Mouse (Mus musculus): ENCODE measurements around the gene Trp53inp2. TPM values are rescaled to one million over a fixed set of nuclear protein-coding genes. Genes with fewer than 3 reads are reported as not detected.

The Trp53inp2 gene
- 54.2 and 60.6 TPM in 2 replicates for total RNA-seq (2014; rRNA removed)
- 98.7 and 142 TPM in 2 replicates for polyA plus RNA-seq (2012; rRNA removed)

- Histone ChIP-seq H3K36me3 (ENCODE audit: control insufficient read depth, insufficient read depth, low read length) (peaks cover 14% of the 10 kb centered on the region), H3K9ac (ENCODE audit: low read depth, low read length) (peak within 1 kb of the TSS; percentile 96), H3K27me3 (ENCODE audit: control insufficient read depth, insufficient read depth, low read length) (no peaks in the 10 kb centered on the region), H3K27ac (replicated peaks; ENCODE audit: insufficient read depth, low read depth, low read length) (peak within 1 kb of the TSS; percentile 99), H3K79me2 (ENCODE audit: control insufficient read depth, insufficient read depth, low read length) (peaks cover 16% of the 10 kb centered on the region; the same call in 1 of the 2 replicates), H3K4me3 (ENCODE audit: insufficient read depth, low read depth, low read length) (peak within 1 kb of the TSS; percentile 78), H3K4me1 (ENCODE audit: control insufficient read depth, insufficient read depth, low read length) (peaks cover 28% of the 10 kb centered on the region)
- TF ChIP-seq POLR2A (IDR thresholded peaks at IDR 0.05; ENCODE audit: extremely low read depth, insufficient read depth, low read length), result no peak
- TF ChIP-seq CTCF (IDR thresholded peaks at IDR 0.05; ENCODE audit: low read depth, low read length), result no peak
- peak; percentile 65 for DNase-seq (ENCODE audit: extremely low read depth, low read depth, low spot score)
- 32% methylated on average over 8 of the region's 8 CpGs for WGBS
These were observed at the start of gene Trp53inp2 for GRCm38 (mm10) chr2:155380261-155381059. Gene Trp53inp2 (plus strand): TSS chr2:155381059.

- Histone ChIP-seq H3K4me3 (ENCODE audit: insufficient read depth, low read depth, low read length) (no peak overlapping the region), H3K79me2 (ENCODE audit: control insufficient read depth, insufficient read depth, low read length) (no peaks in the 10 kb centered on the region), H3K27me3 (ENCODE audit: control insufficient read depth, insufficient read depth, low read length) (no peaks in the 10 kb centered on the region), H3K4me1 (ENCODE audit: control insufficient read depth, insufficient read depth, low read length) (no peaks in the 10 kb centered on the region), H3K9ac (ENCODE audit: low read depth, low read length) (no peak overlapping the region), H3K36me3 (ENCODE audit: control insufficient read depth, insufficient read depth, low read length) (peaks cover 19% of the 10 kb centered on the region), H3K27ac (replicated peaks; ENCODE audit: insufficient read depth, low read depth, low read length) (no peak overlapping the region)
- no peak for TF ChIP-seq CTCF (IDR thresholded peaks at IDR 0.05; ENCODE audit: low read depth, low read length)
- TF ChIP-seq POLR2A (IDR thresholded peaks at IDR 0.05; ENCODE audit: extremely low read depth, insufficient read depth, low read length), result no peak
- 90% methylated on average over 4 of the region's 4 CpGs for WGBS
- no peak for DNase-seq (ENCODE audit: extremely low read depth, low read depth, low spot score)
These were observed 49.5 kb upstream of the Trp53inp2 start for GRCm38 (mm10) chr2:155331351-155331750.

DNA sequence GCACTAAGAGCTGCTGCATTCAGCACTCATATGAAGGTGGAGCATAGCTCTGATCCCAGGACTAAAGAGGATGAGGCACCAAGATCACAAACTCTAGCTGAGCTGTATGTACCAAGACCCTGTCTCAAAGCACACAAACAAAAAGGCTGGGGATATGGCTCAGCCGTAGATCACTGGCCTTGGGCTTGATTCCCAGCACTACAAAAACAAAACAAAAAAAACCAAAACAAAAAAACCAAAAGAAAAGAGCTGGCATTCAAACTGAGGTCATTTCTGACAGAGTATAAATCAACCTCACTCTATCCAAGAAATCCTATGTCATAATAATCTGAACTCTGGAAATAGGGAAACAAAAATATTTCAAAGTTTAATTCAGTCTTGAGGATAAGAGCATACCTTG lies 47.4 kb upstream of the Trp53inp2 start:
- H3K27me3 ChIP-seq (ENCODE audit: control insufficient read depth, insufficient read depth, low read length), result no peaks in the 10 kb centered on the region
- no peak for DNase-seq (ENCODE audit: extremely low read depth, low read depth, low spot score)
- H3K27ac ChIP-seq (replicated peaks; ENCODE audit: insufficient read depth, low read depth, low read length), result no peak overlapping the region
- 65% methylated on average over 1 of the region's 1 CpGs for WGBS
- H3K9ac ChIP-seq (ENCODE audit: low read depth, low read length), result no peak overlapping the region
- TF ChIP-seq CTCF (IDR thresholded peaks at IDR 0.05; ENCODE audit: low read depth, low read length) (no peak), POLR2A (IDR thresholded peaks at IDR 0.05; ENCODE audit: extremely low read depth, insufficient read depth, low read length) (no peak)
- H3K4me1 ChIP-seq (ENCODE audit: control insufficient read depth, insufficient read depth, low read length), result no peaks in the 10 kb centered on the region
- peaks cover 7% of the 10 kb centered on the region for H3K36me3 ChIP-seq (ENCODE audit: control insufficient read depth, insufficient read depth, low read length)
- H3K4me3 ChIP-seq (ENCODE audit: insufficient read depth, low read depth, low read length), result no peak overlapping the region
- no peaks in the 10 kb centered on the region for H3K79me2 ChIP-seq (ENCODE audit: control insufficient read depth, insufficient read depth, low read length)

DNA sequence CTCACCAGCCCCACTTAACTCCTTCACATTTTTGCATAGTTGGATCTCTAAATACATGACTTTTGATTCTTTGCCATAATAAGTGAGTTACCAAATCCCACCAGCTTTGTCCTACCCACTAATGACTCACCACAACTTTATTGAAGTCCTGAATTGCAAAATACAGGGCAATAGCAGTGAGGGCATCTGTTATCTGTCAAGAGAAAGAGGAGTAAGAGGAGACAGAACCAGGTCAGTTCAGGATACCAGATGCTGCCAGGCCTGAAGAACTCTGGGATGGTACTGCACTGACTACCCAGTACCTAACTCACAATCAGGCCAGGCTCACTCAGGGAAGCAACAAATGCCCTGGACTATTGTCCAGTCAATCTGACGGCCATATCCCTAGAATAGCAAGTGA lies 45.6 kb upstream of the Trp53inp2 start:
- Histone ChIP-seq H3K4me1 (ENCODE audit: control insufficient read depth, insufficient read depth, low read length) (peaks cover 5% of the 10 kb centered on the region), H3K4me3 (ENCODE audit: insufficient read depth, low read depth, low read length) (no peak overlapping the region), H3K79me2 (ENCODE audit: control insufficient read depth, insufficient read depth, low read length) (no peaks in the 10 kb centered on the region), H3K36me3 (ENCODE audit: control insufficient read depth, insufficient read depth, low read length) (peaks cover 2% of the 10 kb centered on the region), H3K9ac (ENCODE audit: low read depth, low read length) (no peak overlapping the region), H3K27ac (replicated peaks; ENCODE audit: insufficient read depth, low read depth, low read length) (no peak overlapping the region), H3K27me3 (ENCODE audit: control insufficient read depth, insufficient read depth, low read length) (no peaks in the 10 kb centered on the region)
- WGBS, result 54% methylated on average over 1 of the region's 1 CpGs
- DNase-seq (ENCODE audit: extremely low read depth, low read depth, low spot score), result peak; percentile 72
- no peak for TF ChIP-seq CTCF (IDR thresholded peaks at IDR 0.05; ENCODE audit: low read depth, low read length)
- no peak for TF ChIP-seq POLR2A (IDR thresholded peaks at IDR 0.05; ENCODE audit: extremely low read depth, insufficient read depth, low read length)

DNA sequence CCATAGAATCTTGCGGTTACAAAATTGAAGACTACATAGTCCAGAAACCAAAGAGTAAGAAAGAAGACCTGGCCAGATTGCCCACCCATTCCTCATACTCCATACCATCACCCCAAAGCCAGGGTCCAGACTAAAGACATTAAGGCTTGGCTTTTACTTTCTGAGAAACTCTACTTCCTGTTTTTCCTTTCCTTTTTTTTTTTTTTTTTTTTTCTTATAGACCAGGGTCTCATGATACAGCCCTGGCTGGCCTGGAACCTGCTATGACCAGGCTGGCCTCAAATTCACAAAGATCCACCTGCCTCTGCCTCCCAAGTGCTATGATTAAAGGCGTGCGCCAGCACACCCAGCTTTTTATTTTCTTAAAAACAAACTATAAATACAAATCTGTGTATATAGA lies 44.6 kb upstream of the Trp53inp2 start:
- Histone ChIP-seq H3K4me1 (ENCODE audit: control insufficient read depth, insufficient read depth, low read length) (peaks cover 9% of the 10 kb centered on the region), H3K4me3 (ENCODE audit: insufficient read depth, low read depth, low read length) (no peak overlapping the region)

DNA sequence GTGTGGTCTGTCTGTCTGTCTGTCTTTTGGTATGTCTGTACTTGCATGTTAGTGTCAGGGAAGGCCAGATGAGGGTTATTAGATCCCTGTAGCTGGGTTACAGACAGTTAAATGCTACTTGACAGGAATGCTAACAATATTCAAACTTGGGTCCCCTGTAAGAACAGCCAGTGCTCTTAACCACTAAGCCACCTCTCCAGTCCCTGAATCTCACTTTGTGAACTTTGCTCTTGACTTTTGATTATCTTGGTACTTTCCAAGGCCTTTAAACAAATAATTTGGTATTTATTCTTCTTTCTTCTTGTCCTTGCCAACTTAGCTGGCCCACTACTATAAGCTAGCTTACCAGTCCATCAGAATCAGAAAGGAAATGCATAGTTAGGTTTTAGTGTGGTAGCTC lies 40.7 kb upstream of the Trp53inp2 start:
- peak; percentile 81 for DNase-seq (ENCODE audit: extremely low read depth, low read depth, low spot score)
- no peak overlapping the region for H3K9ac ChIP-seq (ENCODE audit: low read depth, low read length)
- no peaks in the 10 kb centered on the region for H3K79me2 ChIP-seq (ENCODE audit: control insufficient read depth, insufficient read depth, low read length)
- peak overlapping the region; percentile 48 for H3K27ac ChIP-seq (replicated peaks; ENCODE audit: insufficient read depth, low read depth, low read length)
- no peak for TF ChIP-seq CTCF (IDR thresholded peaks at IDR 0.05; ENCODE audit: low read depth, low read length)
- no peak for TF ChIP-seq POLR2A (IDR thresholded peaks at IDR 0.05; ENCODE audit: extremely low read depth, insufficient read depth, low read length)
- no peak overlapping the region for H3K4me3 ChIP-seq (ENCODE audit: insufficient read depth, low read depth, low read length)
- no peaks in the 10 kb centered on the region for H3K27me3 ChIP-seq (ENCODE audit: control insufficient read depth, insufficient read depth, low read length)
- peaks cover 9% of the 10 kb centered on the region for H3K4me1 ChIP-seq (ENCODE audit: control insufficient read depth, insufficient read depth, low read length)
- H3K36me3 ChIP-seq (ENCODE audit: control insufficient read depth, insufficient read depth, low read length), result peaks cover 3% of the 10 kb centered on the region

More for the DNA sequence above, 44.6 kb upstream of the Trp53inp2 start:
- Histone ChIP-seq H3K79me2 (ENCODE audit: control insufficient read depth, insufficient read depth, low read length) (no peaks in the 10 kb centered on the region), H3K9ac (ENCODE audit: low read depth, low read length) (no peak overlapping the region), H3K36me3 (ENCODE audit: control insufficient read depth, insufficient read depth, low read length) (no peaks in the 10 kb centered on the region; the same call in none of the 2 replicates), H3K27ac (replicated peaks; ENCODE audit: insufficient read depth, low read depth, low read length) (no peak overlapping the region), H3K27me3 (ENCODE audit: control insufficient read depth, insufficient read depth, low read length) (no peaks in the 10 kb centered on the region)
- TF ChIP-seq CTCF (IDR thresholded peaks at IDR 0.05; ENCODE audit: low read depth, low read length), result no peak
- no peak for TF ChIP-seq POLR2A (IDR thresholded peaks at IDR 0.05; ENCODE audit: extremely low read depth, insufficient read depth, low read length)
- WGBS, result 98% methylated on average over 3 of the region's 3 CpGs
- DNase-seq (ENCODE audit: extremely low read depth, low read depth, low spot score), result no peak
